Mouse (Mus musculus) urinary bladder, postnatal 25 days (tissue): ENCODE data around the gene Hormad1.
A peak's percentile ranks its signal among the peaks of the same experiment; 100 is the strongest.
"Not testable (repeated sequence)": the region's sequence is repeated elsewhere in the genome, so short reads cannot be mapped to it uniquely, and the experiment has no call there.

Source experiments
- DNase-seq: peaks from one replicate; pipeline ENCODE4 v3.0.0; 2022; ENCODE audit warnings: low spot score

Gene Hormad1

DNA sequence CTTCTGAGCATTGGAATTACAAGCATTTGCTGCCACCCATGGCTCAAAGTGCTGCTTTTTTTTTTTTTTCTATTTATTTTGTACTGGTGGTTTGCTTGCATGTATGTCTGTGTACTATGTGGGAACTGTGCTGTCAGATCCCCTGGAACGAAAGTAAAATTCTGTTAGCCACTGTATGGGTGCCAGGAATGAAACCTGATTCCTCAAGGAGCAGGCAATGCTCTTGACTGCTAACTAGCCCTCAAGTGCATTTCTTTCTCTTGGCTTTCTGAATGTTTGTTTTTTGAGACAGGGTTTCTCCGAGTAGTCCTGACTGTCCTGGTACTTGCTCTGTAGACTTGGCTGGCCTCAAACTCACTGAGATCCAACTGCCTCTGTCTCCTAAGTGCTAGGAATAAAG lies 2.3 kb downstream of the Hormad1 start:
- DNase-seq, result no peak

DNA sequence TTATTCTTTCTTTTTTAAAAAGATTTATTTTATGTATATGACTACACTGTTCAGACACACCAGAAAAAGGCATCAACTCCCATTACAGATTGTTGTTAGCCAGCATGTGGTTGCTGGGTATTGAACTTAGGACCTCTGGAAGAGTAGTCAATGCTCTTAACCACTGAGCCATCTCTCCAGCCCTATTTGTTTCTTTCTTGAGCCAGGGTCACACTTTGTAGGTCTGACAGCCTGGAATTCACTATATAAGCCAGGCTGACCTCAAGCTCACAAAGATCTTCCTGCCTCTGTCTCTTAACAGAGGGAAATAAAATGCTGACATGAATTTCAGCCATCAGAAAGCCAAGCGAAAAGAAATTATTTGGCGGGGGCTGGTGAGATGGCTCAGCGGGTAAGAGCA lies 10.1 kb downstream of the Hormad1 start:
- DNase-seq, result no peak

DNA sequence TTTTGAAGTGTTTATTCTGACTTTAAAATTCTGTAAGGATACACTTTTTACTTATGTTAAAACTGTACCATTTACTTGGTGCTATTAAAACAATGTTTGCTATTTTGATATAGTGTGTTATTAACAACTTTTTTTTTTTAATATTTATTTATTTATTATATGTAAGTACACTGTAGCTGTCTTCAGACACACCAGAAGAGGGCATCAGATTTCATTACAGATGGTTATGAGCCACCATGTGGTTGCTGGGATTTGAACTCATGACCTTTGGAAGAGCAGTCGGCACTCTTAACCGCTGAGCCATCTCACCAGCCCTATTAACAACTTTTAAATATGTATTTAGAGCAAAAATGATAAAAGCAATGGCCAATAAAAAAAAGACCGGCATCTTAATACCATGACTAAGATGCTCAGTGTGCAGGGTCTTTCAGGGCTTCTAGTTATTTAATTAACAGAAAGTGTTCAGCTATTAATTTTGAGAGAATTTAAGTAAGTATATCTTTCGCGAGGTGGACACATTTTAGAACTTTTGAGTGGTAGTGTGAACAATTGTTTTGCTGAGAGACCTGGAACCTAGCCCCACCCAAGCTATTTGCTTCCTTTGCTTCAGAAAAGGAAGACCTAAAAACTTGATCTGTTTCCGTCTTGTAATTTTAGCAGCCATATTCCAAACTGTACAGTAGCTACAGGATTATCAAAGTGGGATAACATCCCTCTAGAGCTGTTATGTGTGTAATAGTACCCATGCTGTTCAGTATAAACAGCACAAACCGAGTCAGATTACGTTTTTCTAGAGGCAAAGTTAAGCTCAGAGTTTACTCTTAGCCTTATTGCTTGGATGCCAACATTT lies 28.5 kb downstream of the Hormad1 start:
- DNase-seq, result no peak

DNA sequence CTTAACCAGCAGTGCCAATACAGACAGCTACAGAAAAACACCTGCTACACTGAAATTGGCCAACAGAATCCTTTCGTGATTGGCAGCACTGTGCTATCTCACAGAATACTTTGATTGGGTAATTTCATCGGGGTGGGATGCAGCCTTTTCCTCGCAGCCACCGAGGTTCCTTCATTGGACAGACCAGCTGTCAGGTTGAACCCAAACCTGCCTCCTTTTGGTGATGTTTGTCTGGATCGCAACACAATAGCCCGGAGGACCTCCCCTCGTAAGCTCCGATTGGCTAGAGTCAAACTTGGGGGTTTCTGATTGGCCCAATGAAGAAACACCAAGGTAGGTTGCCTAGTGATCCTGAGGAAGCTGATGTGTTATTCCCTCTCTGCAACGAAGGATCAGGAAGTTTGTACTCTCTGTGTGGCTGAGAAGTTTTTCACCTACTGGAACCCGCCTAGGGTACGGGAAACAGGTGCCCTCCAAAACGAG lies 29.2 kb downstream of the Hormad1 start, which contains the start of gene Golph3l:
Gene Golph3l, plus strand, starts transcription at position 331 of the 483 bp plus-strand sequence.
- peak; percentile 80 for DNase-seq

DNA sequence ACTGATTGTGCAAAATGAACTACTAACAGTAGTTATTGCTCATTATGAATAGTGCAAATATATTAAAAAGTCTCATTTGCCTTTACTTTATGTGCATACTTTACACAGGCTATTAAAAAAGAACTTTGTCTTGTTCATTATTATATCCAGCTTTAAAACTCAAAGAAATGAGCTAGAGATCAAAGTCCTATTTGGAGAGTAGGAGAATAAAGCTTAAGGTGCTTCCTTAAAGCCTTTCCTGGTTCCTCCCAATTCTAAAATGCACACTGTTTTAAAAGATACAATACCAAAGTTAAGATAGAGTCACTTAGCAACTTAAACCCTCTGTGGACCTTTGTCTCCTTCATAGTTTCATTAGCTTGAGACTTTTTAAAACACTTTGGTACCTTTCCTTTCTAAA lies 39.3 kb downstream of the Hormad1 start:
- no peak for DNase-seq

DNA sequence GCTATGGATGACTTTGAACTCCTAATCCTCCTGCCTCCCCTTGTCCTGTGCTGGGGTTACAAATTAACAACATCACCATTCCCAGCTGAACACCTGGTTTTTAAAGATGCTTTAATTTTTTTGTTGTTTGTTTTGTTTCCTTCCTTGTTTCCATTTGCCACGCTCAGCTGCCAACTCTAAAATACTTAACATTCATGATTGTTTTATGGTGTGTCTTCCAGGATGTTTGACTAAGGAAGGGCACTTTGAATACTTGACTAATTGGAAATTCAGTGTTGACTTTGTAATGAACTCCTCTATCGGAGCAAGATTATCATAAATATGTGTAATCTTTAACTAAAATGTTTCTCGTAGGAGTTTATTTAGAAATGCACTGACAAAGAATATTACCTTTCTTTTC lies 41.8 kb downstream of the Hormad1 start:
- DNase-seq, result no peak

DNA sequence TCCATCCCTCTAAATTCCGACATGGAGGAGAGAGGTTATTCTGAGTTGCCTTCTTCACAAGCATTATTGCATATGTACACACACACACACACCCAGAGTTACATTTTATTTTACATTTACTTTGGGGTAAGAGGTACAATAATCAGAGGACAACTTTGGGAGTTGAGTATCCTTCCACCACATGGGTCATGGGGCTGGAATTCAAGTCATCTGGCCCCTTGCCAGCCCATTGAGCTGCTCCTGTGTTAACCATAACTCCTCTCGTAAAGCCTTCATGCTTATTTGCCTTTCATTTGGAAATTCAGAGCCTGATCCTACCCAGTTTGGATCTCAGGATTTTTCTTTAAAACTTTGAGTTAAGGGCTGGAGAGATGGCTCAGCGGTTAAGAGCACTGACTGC lies 46.6 kb downstream of the Hormad1 start:
- DNase-seq, result no peak

DNA sequence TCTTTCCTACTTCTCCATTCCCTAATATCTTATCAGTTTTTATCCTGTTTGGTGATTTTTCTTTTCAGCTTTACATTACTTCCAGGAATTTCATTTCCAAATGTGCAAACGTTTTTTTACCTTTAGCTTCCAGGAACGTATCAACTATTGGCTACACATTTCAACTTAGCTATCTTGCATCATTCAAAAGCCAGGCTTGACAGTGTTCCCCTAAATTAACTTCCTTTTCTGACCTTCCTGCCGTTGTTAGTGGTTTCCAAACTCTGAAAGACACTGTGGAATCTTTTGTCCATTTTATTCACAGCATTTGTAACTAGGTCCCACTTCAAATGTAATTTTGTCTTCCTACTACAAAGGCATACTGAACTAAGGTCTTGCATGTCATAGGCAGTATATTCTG lies 49.7 kb downstream of the Hormad1 start:
- no peak for DNase-seq

DNA sequence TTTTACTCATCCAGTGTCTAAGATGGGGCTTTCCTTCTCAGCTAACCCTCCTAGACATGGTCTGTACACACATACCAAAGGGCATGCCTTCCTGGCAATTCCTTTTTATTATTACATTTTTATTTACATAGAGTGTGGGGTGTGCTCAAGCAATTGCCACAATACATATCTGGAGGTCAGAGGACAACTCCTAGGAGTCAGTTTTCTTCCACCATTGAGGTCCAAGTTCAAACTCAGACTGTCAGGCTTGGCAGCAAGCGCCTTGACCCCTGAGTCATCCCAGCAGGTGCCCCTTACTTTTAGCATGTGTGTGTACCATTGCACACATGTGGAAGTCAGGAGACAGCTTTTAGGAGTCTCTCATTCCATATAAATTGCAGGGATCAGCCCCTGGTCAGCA lies 54.5 kb downstream of the Hormad1 start:
- no peak for DNase-seq

DNA sequence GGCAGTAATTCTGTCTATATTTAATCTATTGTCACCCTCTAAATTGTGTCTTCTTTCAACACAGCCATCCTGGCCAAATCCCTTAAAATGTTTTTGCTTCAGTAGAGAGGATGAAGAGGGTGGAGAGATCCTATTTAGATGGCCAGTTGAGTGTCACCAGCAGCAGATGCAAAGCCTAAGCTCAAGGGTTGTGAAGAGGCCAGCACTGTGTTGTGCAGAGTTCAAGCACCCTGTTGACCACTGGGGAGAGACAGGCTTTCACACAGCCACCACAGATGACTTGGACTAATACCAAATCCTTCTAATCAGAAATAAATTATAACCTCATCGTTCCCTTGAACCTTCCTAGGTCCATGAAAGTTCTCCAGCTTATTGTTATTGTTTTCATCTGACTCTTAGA lies 59.0 kb downstream of the Hormad1 start:
- DNase-seq, result no peak

DNA sequence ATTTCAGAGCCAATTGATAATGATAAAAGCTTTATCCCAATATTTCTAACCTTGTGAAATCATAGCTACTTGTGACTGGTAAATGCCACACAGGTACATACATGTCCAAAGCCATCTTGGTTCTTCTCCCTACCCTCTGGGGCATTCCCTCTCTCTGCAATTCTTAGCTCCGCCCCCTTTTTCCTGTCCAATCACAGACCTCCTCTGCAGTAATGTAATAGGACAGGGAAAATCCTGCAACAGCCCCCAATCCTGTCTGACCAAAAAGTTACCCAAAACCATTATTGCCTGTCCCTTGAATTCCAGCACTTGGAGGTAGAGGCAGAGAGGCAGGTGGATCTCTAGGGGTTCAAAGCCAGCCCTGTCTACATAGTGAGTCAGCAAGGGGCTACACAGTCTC lies 61.8 kb downstream of the Hormad1 start:
- DNase-seq, result no peak

DNA sequence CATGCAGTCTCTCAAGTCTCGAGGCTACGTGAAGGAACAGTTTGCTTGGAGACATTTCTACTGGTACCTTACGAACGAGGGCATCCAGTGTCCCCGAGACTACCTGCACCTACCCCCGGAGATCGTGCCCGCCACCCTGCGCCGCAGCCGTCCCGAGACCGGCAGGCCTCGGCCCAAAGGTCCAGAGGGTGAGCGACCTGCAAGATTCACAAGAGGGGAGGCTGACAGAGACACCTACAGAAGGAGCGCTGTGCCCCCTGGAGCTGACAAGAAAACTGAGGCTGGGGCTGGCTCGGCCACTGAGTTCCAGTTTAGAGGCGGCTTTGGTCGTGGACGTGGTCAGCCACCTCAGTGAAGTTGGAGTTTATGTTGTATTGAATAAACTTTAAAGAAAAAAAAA lies 62.9 kb downstream of the Hormad1 start:
- DNase-seq, result not testable (repeated sequence)

DNA sequence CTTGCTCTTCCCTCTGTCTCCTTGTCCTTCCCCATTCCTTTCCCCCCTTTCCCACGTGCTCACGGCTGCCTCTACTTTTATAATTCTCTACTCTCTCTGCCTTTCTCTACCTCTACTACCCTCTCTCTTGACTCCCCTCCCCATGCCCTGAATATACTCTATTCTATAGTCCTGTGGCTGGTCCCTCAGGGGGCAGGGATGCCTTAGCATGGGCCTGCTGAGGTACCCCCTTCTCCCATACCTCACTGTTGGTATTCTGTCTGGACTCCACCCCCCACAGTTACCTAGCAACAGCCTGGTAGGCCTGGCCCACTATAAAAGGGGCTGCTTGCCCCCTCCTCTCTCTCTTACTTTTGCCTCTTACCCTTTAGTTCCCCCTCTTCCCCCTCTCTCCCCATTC lies 64.1 kb downstream of the Hormad1 start:
- DNase-seq, result no peak

DNA sequence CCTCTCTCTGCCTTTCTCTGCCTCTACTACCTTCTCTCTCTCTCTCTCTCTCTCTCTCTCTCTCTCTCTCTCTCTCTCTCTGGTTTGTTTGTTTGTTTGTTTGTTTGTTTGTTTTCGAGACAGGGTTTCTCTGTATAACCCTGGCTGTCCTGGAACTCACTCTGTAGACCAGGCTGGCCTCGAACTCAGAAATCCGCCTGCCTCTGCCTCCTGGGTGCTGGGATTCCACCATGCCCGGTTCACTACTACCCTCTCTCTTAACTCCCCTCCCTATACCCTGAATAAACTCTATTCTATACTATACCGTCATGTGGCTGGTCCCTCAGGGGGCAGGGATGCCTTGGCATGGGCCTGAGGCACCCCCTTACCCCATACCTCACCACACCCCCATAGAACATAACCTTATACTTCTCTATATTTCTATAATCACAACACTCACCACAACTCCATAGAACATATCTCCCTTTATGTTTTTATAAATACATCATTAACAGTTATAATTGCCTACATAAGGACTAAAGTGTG lies 64.6 kb downstream of the Hormad1 start:
- DNase-seq, result not testable (repeated sequence)

DNA sequence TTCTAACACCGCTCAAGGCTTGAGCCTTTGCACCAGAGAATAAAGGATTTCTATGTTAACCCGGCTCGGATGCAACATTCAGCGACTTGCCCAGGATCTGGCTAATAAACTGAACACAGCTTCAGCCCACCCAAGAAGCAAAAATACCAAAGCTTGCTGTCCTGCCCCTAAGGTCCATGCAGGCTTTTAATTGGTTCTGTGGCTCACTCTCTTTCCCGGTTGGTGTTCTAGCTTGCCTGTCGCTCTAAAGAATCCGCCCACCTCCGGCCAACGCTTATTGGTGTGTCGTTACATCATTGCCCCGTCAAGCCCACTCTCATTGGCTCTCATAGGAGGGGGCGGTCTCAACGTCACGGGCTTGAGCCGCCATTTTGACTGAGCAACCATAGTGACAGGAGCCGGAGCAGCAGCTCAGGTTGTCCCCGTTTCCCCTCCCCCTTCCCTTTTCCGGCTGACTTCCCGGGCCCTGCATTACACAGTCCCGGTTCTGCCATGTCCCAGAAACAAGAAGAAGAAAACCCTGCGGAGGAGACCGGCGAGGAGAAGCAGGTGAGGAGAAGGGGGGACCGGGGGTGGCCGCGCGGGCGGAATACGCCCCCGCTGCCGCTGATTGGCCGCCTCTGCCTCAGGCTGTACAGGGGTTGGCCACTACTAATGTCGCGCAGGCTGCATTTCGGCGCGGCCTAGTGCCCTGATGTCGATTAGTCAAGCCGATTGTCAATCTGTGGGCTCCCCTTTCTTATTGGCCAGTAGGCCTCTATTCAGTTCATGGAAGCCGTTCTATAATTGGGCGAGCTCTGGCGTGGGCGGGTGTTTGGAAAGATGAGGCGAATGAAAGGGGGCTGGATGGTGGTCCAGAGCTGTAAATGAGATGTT lies 65.4 kb downstream of the Hormad1 start, which contains the start of gene Ensa:
Gene Ensa, plus strand, starts transcription at position 366 of the 876 bp plus-strand sequence.
- peak; percentile 90 for DNase-seq

DNA sequence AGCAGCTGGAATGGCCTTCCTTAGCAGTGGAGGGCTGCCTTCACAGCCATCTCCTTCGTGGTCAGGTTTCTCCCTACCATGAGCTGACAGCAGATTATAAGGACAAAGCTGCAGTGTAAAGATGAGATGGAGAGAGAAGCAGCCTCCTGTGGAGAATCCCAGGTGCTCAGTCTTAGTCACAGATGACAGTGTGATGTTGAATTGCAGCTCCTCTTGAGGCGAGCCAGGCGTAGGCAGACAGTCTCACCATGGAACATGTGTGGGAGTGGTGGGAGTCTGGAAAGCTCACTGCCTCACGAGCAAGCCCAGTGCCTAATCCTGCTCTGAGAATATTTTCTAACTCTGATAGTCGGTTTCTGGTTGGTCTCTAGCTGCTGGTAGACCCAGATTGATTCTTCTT lies 68.3 kb downstream of the Hormad1 start:
- no peak for DNase-seq

DNA sequence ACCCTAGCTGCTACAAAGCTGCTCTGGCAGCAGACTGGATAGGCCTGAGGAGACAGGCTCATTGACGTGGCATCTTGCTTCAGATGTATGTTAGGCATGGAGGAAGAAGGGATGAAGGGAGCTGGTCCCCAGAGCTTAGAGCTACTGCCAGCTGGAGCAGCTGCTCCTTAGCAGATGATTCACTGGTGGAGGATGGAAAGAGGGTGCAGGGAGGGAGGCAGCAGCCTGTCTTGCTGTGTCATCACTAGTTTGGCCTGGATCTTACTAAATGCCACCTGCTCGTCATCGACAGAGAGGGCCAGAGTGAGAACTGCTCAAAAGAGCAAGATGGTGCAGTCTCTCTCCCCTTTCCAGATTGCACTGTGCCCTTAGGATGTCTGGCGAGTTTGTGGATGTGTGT lies 70.3 kb downstream of the Hormad1 start:
- DNase-seq, result no peak

DNA sequence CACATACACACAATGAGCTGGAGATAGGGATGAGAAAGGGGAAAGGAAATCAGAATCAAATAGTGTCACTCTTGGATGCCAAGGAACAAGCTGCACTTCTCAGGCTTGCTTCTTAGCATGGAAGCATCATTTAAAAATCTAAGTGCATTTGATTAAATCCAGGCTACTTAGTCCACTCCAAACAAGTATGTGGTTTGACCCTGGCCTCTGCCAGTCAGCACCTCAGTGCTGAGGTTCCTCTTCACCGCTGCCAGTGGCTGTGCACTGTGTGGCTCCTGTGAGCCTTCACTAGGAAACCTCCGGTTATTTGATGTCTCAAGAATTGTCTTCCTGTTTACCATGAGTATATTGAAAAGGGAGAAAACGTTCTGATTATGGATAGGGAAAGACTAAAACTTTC lies 71.4 kb downstream of the Hormad1 start:
- DNase-seq, result no peak

DNA sequence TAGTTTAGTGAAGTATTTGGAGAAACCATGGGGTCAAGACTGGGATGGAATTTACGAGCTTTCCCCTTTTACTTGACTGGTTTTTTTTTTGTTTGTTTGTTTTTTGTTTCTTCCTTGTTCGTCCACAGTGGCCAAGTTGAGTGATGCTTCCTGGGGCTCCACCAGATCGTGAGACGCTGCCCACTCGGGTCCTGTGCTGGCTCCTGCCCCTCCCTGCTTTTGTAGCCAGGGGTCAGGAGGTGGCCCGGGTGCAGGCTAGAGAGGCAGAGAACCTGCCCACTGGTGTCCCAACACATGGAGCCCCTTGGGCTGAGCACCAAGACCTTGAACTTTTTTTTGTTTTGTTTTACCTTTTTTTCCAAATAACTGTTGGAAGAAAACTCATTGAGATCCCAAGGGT lies 71.8 kb downstream of the Hormad1 start:
- DNase-seq, result no peak

DNA sequence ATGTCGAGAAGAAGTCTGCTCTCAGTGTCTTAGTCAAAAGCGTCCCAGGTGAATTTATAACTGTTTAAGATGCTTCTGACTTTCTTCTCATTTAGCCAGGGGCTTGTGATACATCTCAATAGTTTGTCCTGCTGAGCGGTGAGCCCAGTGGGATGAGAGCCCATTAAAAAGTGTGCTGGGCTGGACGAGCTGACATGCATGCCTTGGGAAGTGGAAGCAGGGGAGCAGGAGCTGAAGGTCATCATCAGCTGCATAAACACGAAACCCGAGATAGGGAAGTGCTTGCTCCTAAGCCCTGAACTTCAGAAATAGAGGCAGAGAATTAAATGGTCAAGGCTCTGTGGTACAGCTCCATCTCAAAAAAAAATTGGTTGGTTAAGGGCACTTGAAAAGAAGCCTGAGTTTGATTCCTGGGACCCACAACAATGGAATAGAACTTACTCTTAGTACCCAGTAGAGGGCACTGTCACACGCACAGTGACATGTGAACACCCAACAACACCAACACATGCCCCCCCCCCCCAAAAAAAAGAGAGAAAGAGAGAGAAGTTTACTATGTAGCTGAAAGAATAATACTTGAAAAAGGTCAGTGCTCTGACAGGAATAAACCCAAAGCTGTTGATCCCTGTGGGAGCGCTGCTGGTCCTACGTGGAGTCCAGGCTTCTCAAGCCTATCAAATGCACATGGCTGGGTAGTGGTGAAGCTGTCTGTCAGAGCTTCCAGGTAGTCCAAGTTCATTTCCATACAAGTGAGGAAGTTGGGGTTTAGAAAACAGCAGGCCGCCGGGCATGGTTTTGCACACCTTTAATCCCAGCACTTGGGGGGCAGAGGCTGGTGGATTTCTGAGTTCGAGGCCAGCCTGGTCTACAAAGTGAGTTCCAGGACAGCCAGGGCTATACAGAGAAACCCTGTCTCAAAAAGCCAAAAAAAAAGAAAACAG lies 73.4 kb downstream of the Hormad1 start:
- no peak for DNase-seq

DNA sequence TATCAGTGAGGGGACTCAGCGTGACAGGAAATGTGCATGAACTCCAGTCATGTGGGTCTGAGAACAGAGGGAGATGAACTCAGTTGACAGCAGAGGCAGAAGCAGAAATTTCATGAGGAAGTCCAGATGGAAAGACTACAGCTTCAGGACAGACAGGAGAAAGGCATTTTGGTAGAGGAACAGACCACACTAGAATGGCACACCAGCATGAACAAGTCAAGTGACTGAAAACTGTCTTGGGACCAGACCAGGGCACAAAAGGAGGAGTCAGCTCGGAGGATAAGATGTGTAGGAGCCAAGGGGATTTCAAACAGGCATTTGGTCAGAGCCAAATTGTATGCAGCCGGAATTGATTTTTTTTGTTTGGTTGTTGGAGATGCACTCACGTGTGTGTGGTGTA lies 76.2 kb downstream of the Hormad1 start:
- no peak for DNase-seq

DNA sequence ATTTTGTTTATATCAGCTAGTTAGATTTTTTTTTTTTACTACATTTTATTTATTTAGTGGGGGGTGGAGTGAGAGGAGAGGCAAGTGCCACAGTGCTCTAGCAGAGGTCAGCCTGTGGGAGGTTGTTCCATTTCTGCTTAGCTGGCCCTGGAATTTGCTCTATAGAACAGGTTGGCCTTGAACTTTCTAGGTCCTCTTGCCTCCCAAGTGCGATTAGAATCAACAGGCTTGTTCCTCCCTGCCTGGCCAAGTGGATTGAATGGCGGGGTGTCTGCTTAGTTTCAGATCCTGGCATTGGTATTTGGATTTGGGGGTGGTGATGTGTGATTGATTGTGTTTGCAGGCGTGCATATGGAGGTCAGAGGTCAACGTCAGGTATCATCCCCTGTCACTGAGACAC lies 76.6 kb downstream of the Hormad1 start:
- no peak for DNase-seq
